Comparison of ENCODE assay signal across 30 mouse cellular contexts in the genomic region with DNA sequence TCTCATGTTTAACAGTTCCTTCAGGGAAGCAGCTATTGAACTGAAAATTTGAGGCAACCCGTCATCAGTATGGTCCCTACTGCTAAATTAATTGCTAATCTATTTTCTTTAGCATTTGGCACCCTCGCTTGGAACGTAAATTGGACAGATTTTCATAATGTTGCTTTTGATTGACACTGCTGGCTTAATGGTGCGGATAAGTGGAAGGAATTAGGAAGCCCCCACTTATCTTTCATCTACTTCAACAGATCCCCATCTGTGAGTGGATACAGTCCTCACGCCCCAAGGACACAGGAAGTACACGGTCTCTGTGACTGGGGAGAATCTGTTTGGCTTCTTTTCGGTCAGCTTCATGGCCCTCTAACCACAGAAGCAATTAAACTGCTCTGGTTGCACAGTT.
DNase-seq lines count a peak whose midpoint lies in the region; ATAC-seq and TF ChIP-seq lines count a peak whose summit lies in the region.
"Had no signal": no experiment of that assay in that cellular context is flagged by ENCODE, and none has a peak within 500 bp of the region (broad histone marks: within the 10 kb centered on the region; RNA-seq: fewer than 3 reads in every experiment).

No protein-coding gene starts in this region.

- H3K9ac ChIP-seq in forebrain, embryonic 14.5 days (ENCODE audit: low read length): no peak overlapping the region
- no peak overlapping the region for H3K9ac ChIP-seq in midbrain, embryonic 14.5 days (replicated peaks; ENCODE audit: low read length)
- H3K9ac ChIP-seq in midbrain, embryonic 11.5 days (ENCODE audit: low read length): no peak overlapping the region
- H3K9ac ChIP-seq: embryonic facial prominence, embryonic 12.5 days; heart, embryonic 12.5 days; hindbrain, embryonic 15.5 days; limb, embryonic 13.5 days; lung, embryonic 15.5 days had no signal

- H3K4me2 ChIP-seq in forebrain, embryonic 14.5 days (ENCODE audit: low read length): no peak overlapping the region
- no peak overlapping the region for H3K4me2 ChIP-seq in midbrain, embryonic 14.5 days (ENCODE audit: low read length)
- no peak overlapping the region for H3K4me2 ChIP-seq in midbrain, embryonic 11.5 days
- peak overlapping the region; percentile 32 for H3K4me2 ChIP-seq in myocyte (ENCODE audit: low read depth)
- H3K4me2 ChIP-seq: embryonic facial prominence, embryonic 12.5 days; heart, embryonic 12.5 days; hindbrain, embryonic 15.5 days; limb, embryonic 13.5 days; liver, embryonic 11.5 days; lung, embryonic 15.5 days had no signal

- peak overlapping the region; percentile 55 for H3K27ac ChIP-seq in forebrain, embryonic 14.5 days (ENCODE audit: low read depth, low read length)
- H3K27ac ChIP-seq in forebrain, embryonic 10.5 days: no peak overlapping the region
- H3K27ac ChIP-seq in midbrain, embryonic 14.5 days (replicated peaks; ENCODE audit: low read depth, low read length): 0 out of 2 replicates have a peak overlapping the region, but pooled peaks have one; percentile 21
- no peak overlapping the region for H3K27ac ChIP-seq in midbrain, embryonic 11.5 days (ENCODE audit: low read depth, low read length)
- H3K27ac ChIP-seq in embryonic fibroblast, embryonic 13.5 days (ENCODE audit: insufficient read depth, low read length): peak overlapping the region; percentile 55
- H3K27ac ChIP-seq: embryonic facial prominence, embryonic 12.5 days; hindbrain, embryonic 15.5 days; left cerebral cortex, adult 2 months; limb, embryonic 13.5 days; lung, embryonic 15.5 days; stomach, postnatal 0 days had no signal

- no peak overlapping the region for H3ac ChIP-seq in myocyte (ENCODE audit: control insufficient read depth, insufficient read length)

- ATAC-seq in forebrain, embryonic 14.5 days: 0 out of 2 replicates have a peak, but pooled peaks have one; percentile 40
- ATAC-seq in midbrain, embryonic 14.5 days (ENCODE audit: low FRiP score, low TSS enrichment): no peak
- ATAC-seq in midbrain, embryonic 11.5 days (ENCODE audit: low FRiP score): no peak
- ATAC-seq: inflammation-experienced regulatory T-cells, adult 6 months; Patski had no signal

- 31% methylated on average over 7 of the region's 7 CpGs for WGBS in forebrain, embryonic 14.5 days
- 72% methylated on average over 7 of the region's 7 CpGs for WGBS in forebrain, embryonic 10.5 days
- WGBS in midbrain, embryonic 14.5 days: 53% methylated on average over 7 of the region's 7 CpGs
- 76% methylated on average over 7 of the region's 7 CpGs for WGBS in midbrain, embryonic 11.5 days

- peak; percentile 53 for DNase-seq in forebrain, embryonic 14.5 days (ENCODE audit: low spot score)
- no peak for DNase-seq in forebrain, embryonic 10.5 days (ENCODE audit: extremely low spot score, low spot score)
- DNase-seq in midbrain, embryonic 14.5 days: no peak
- no peak for DNase-seq in midbrain, embryonic 11.5 days (ENCODE audit: low spot score, missing footprints)
- no peak for DNase-seq in kidney, postnatal 36 days
- DNase-seq: adrenal gland, postnatal 10 days; cerebellum, adult 11 months; cerebellum, adult 9-10 months; embryo, embryonic 11 days; gastrocnemius, postnatal 10 days; heart, postnatal 4 days; kidney, adult 11 months; kidney, postnatal 14 days; right cerebral cortex, adult 18-20 months; spleen, adult 18-20 months; thymus, adult 18-20 months; thymus, postnatal 25 days had no signal

- H3K9me3 ChIP-seq in forebrain, embryonic 14.5 days (replicated peaks; ENCODE audit: control insufficient read depth, low read length): no peaks in the 10 kb centered on the region
- no peaks in the 10 kb centered on the region for H3K9me3 ChIP-seq in forebrain, embryonic 10.5 days
- H3K9me3 ChIP-seq in midbrain, embryonic 14.5 days (ENCODE audit: control insufficient read depth, low read length): no peaks in the 10 kb centered on the region
- no peaks in the 10 kb centered on the region for H3K9me3 ChIP-seq in midbrain, embryonic 11.5 days (ENCODE audit: control insufficient read depth, low read length)
- H3K9me3 ChIP-seq: embryonic facial prominence, embryonic 12.5 days; heart, embryonic 12.5 days; hindbrain, embryonic 15.5 days; limb, embryonic 13.5 days; lung, embryonic 15.5 days; midbrain, embryonic 10.5 days had no signal

- H3K4me1 ChIP-seq in forebrain, embryonic 14.5 days (ENCODE audit: control insufficient read depth, insufficient read depth, low read length): peaks cover 9% of the 10 kb centered on the region
- peaks cover 22% of the 10 kb centered on the region for H3K4me1 ChIP-seq in forebrain, embryonic 10.5 days
- no peaks in the 10 kb centered on the region for H3K4me1 ChIP-seq in midbrain, embryonic 14.5 days (ENCODE audit: control insufficient read depth, insufficient read depth, low read length)
- no peaks in the 10 kb centered on the region for H3K4me1 ChIP-seq in midbrain, embryonic 11.5 days (ENCODE audit: control insufficient read depth, insufficient read depth, low read length)
- 0 out of 2 replicates have a peak, but pooled peaks cover 2% of the 10 kb centered on the region for H3K4me1 ChIP-seq in embryonic fibroblast, embryonic 13.5 days (ENCODE audit: control insufficient read depth, insufficient read depth, low read length)
- H3K4me1 ChIP-seq: heart, embryonic 12.5 days; lung, embryonic 15.5 days had no signal

- no peak for TF ChIP-seq CTCF in embryonic fibroblast, embryonic 13.5 days (IDR thresholded peaks at IDR 0.05; ENCODE audit: borderline replicate concordance, insufficient read depth, low read length)

- no peaks in the 10 kb centered on the region for H3K36me3 ChIP-seq in forebrain, embryonic 14.5 days (ENCODE audit: control insufficient read depth, insufficient read depth, low read length)
- H3K36me3 ChIP-seq in forebrain, embryonic 10.5 days (replicated peaks): no peaks in the 10 kb centered on the region
- no peaks in the 10 kb centered on the region for H3K36me3 ChIP-seq in midbrain, embryonic 14.5 days (ENCODE audit: control insufficient read depth, insufficient read depth, low read length)
- no peaks in the 10 kb centered on the region for H3K36me3 ChIP-seq in midbrain, embryonic 11.5 days (ENCODE audit: control insufficient read depth, insufficient read depth, low read length)
- no peaks in the 10 kb centered on the region for H3K36me3 ChIP-seq in myocyte (ENCODE audit: control insufficient read depth, insufficient read depth)
- H3K36me3 ChIP-seq: embryonic facial prominence, embryonic 12.5 days; heart, embryonic 12.5 days; hindbrain, embryonic 15.5 days; limb, embryonic 13.5 days; lung, embryonic 15.5 days; midbrain, embryonic 10.5 days had no signal

- H3K4me3 ChIP-seq in forebrain, embryonic 14.5 days (ENCODE audit: low read depth, low read length): no peak overlapping the region
- no peak overlapping the region for H3K4me3 ChIP-seq in forebrain, embryonic 10.5 days
- H3K4me3 ChIP-seq in midbrain, embryonic 14.5 days (replicated peaks; ENCODE audit: low read depth, low read length): no peak overlapping the region
- H3K4me3 ChIP-seq in midbrain, embryonic 11.5 days (ENCODE audit: low read depth, low read length): no peak overlapping the region
- H3K4me3 ChIP-seq in embryonic fibroblast, embryonic 13.5 days (ENCODE audit: insufficient read depth, low read length): no peak overlapping the region
- H3K4me3 ChIP-seq in myocyte: no peak overlapping the region
- H3K4me3 ChIP-seq: embryonic facial prominence, embryonic 12.5 days; heart, embryonic 12.5 days; hindbrain, embryonic 15.5 days; left cerebral cortex, adult 2 months; limb, embryonic 13.5 days; lung, embryonic 15.5 days; midbrain, embryonic 10.5 days had no signal

- H3K79me2 ChIP-seq in myocyte (ENCODE audit: control insufficient read depth, insufficient read depth): no peaks in the 10 kb centered on the region

- no peaks in the 10 kb centered on the region for H3K27me3 ChIP-seq in forebrain, embryonic 14.5 days (replicated peaks; ENCODE audit: control insufficient read depth, insufficient read depth, low read length)
- H3K27me3 ChIP-seq in forebrain, embryonic 10.5 days (ENCODE audit: poor library complexity, severe bottlenecking): peaks cover 9% of the 10 kb centered on the region; the same call in 1 of the 2 replicates
- no peaks in the 10 kb centered on the region for H3K27me3 ChIP-seq in midbrain, embryonic 14.5 days (ENCODE audit: control insufficient read depth, insufficient read depth, low read length)
- no peaks in the 10 kb centered on the region for H3K27me3 ChIP-seq in midbrain, embryonic 11.5 days (ENCODE audit: control insufficient read depth, insufficient read depth, low read length)
- no peaks in the 10 kb centered on the region for H3K27me3 ChIP-seq in myocyte (ENCODE audit: control insufficient read depth, insufficient read depth, insufficient read length)
- H3K27me3 ChIP-seq: heart, embryonic 12.5 days; hindbrain, embryonic 15.5 days; lung, embryonic 15.5 days; Patski had no signal

- TF ChIP-seq POLR2A in embryonic fibroblast, embryonic 13.5 days (IDR thresholded peaks at IDR 0.05; ENCODE audit: low read depth, low read length): no peak
- no peak for TF ChIP-seq POLR2A in myocyte (IDR thresholded peaks at IDR 0.05; ENCODE audit: insufficient read length, low read depth)

TF ChIP-seq in myocyte, 11 proteins besides CTCF, POLR2A, EP300 and RAD21:
- TF ChIP-seq TCF3 (IDR thresholded peaks at IDR 0.05; ENCODE audit: insufficient read length, low read depth): no peak
- TF ChIP-seq TCF12 (IDR thresholded peaks at IDR 0.05; ENCODE audit: insufficient read depth, poor library complexity, severe bottlenecking): no peak
- TF ChIP-seq REST (IDR thresholded peaks at IDR 0.05; ENCODE audit: insufficient read depth, insufficient read length): no peak
- no peak for TF ChIP-seq MYOG (IDR thresholded peaks at IDR 0.05; ENCODE audit: control insufficient read depth in 1 of 3, insufficient read depth in 1 of 3, insufficient read length in 2 of 3, low read depth in 2 of 3)

Comparison
In these comparisons a context has a peak if more than half of its experiments do, and no peak if none do; other contexts are left out.
1. H3K27ac ChIP-seq: peak in forebrain, embryonic 14.5 days (single experiment), midbrain, embryonic 14.5 days (single experiment) and embryonic fibroblast, embryonic 13.5 days (single experiment); none in forebrain, embryonic 10.5 days (single experiment) and midbrain, embryonic 11.5 days (single experiment).